Mouse (Mus musculus): Measurements from ENCODE around the gene Cxcl9.
A peak's percentile ranks its signal among the peaks of the same experiment; 100 is the strongest.

Gene Cxcl9

GRCm38 (mm10) chr5:92336743-92337142 is 8.9 kb upstream of the Cxcl9 start:
- no peak for DNase-seq (ENCODE audit: low spot score)

GRCm38 (mm10) chr5:92332359-92332840 is 4.5 kb upstream of the Cxcl9 start:
- no peak for DNase-seq (ENCODE audit: low spot score)

GRCm38 (mm10) chr5:92331635-92332338 is 3.9 kb upstream of the Cxcl9 start, which contains the start of gene Art3:
Gene Art3, plus strand, starts transcription at chr5:92331827.
- no peak for DNase-seq (ENCODE audit: low spot score)

GRCm38 (mm10) chr5:92331122-92331521 is 3.2 kb upstream of the Cxcl9 start:
- no peak for DNase-seq (ENCODE audit: low spot score)

GRCm38 (mm10) chr5:92327367-92327766 is 512 bp downstream of the Cxcl9 start:
- no peak for DNase-seq (ENCODE audit: low spot score)

- DNase-seq (ENCODE audit: low spot score) = no peak
Observed at GRCm38 (mm10) chr5:92323264-92323663, 4.6 kb downstream of the Cxcl9 start.

- no peak for DNase-seq (ENCODE audit: low spot score)
Observed at GRCm38 (mm10) chr5:92322612-92323011, 5.3 kb downstream of the Cxcl9 start.

GRCm38 (mm10) chr5:92321631-92322400 is 6.1 kb downstream of the Cxcl9 start:
- no peak for DNase-seq (ENCODE audit: low spot score)

GRCm38 (mm10) chr5:92318596-92318995 is 9.3 kb downstream of the Cxcl9 start:
- no peak for DNase-seq (ENCODE audit: low spot score)

GRCm38 (mm10) chr5:92318119-92318518 is 9.8 kb downstream of the Cxcl9 start:
- DNase-seq (ENCODE audit: low spot score) = no peak

- DNase-seq (ENCODE audit: low spot score) = no peak
Observed at GRCm38 (mm10) chr5:92313776-92314175, 14.1 kb downstream of the Cxcl9 start.

GRCm38 (mm10) chr5:92312046-92312715 is 15.7 kb downstream of the Cxcl9 start:
- peak; percentile 37 for DNase-seq (ENCODE audit: low spot score)

- peak; percentile 73 for DNase-seq (ENCODE audit: low spot score)
Observed at GRCm38 (mm10) chr5:92309681-92310511, 18.0 kb downstream of the Cxcl9 start, which contains the start of gene Sdad1. Gene Sdad1, minus strand, starts transcription at chr5:92310479.

GRCm38 (mm10) chr5:92304291-92304690 is 23.6 kb downstream of the Cxcl9 start:
- DNase-seq (ENCODE audit: low spot score) = no peak

- DNase-seq (ENCODE audit: low spot score) = no peak
Observed at GRCm38 (mm10) chr5:92302149-92302840, 25.6 kb downstream of the Cxcl9 start.

GRCm38 (mm10) chr5:92294525-92294924 is 33.4 kb downstream of the Cxcl9 start:
- DNase-seq (ENCODE audit: low spot score) = no peak

GRCm38 (mm10) chr5:92291652-92292414 is 36.0 kb downstream of the Cxcl9 start:
- DNase-seq (ENCODE audit: low spot score) = no peak

- DNase-seq (ENCODE audit: low spot score) = no peak
Observed at GRCm38 (mm10) chr5:92287840-92288239, 40.0 kb downstream of the Cxcl9 start.

GRCm38 (mm10) chr5:92283107-92283506 is 44.8 kb downstream of the Cxcl9 start:
- no peak for DNase-seq (ENCODE audit: low spot score)

- no peak for DNase-seq (ENCODE audit: low spot score)
Observed at GRCm38 (mm10) chr5:92282571-92282970, 45.3 kb downstream of the Cxcl9 start.

Measured in urinary bladder, postnatal 10 days (tissue).